Mouse (Mus musculus) bone marrow, adult 2 months (tissue): ENCODE measurements around the gene Vav3. TPM values are rescaled to one million over a fixed set of nuclear protein-coding genes. Genes with fewer than 3 reads are reported as not detected.

Source experiments
- H3K27ac ChIP-seq: fragments of 200-500 bp; 2 replicates; pipeline ENCODE4 v1.5.1; 2012; ENCODE audit warnings: low read depth, mild to moderate bottlenecking, control low read depth, inconsistent platforms, low read length; ENCODE audit not compliant: control insufficient read depth, poor library complexity, insufficient read depth
- H3K4me1 ChIP-seq: fragments of 200-500 bp; 2 replicates; pipeline ENCODE4 v1.6.1; 2011; ENCODE audit warnings: low read length; ENCODE audit not compliant: control insufficient read depth, insufficient read depth
- H3K4me3 ChIP-seq: fragments of 200-500 bp; replicated peaks from 2 replicates; pipeline ENCODE3; 2011; ENCODE audit warnings: mild to moderate bottlenecking, low read depth, low read length, control low read depth; ENCODE audit not compliant: control insufficient read depth
- CTCF ChIP-seq: fragments of 200-500 bp; IDR thresholded peaks from 2 replicates; pipeline ENCODE4 v1.5.1; 2011; ENCODE audit warnings: low read length, control low read depth; ENCODE audit not compliant: control insufficient read depth, insufficient read depth
- POLR2A ChIP-seq: fragments of 200-500 bp; IDR thresholded peaks from 2 replicates; pipeline ENCODE4 v1.6.1; 2011; ENCODE audit warnings: low read depth, mild to moderate bottlenecking, control low read depth, low read length, borderline replicate concordance; ENCODE audit not compliant: control insufficient read depth
- WGBS: fragments of 180-500 bp; shearing (Covaris S2); methylation state at CpG from one replicate; pipeline ENCODE4 v1.1.7; 2018; 5-methylcytosine and 5-hydroxymethylcytosine counted together
- polyA plus RNA-seq: library from polyadenylated mRNA; stranded (reverse); fragments of >200 nt; gene quantifications from 2 replicates; pipeline ENCODE4 v1.2.4, GENCODE M21; 2011; ENCODE audit warnings: low replicate concordance; ENCODE audit not compliant: missing spikeins, insufficient read depth, insufficient read length

The Vav3 gene
- polyA plus RNA-seq, 1 experiment = 12.7 TPM

GRCm38 (mm10) chr3:109463684-109464083, 123.2 kb downstream of the Vav3 start:
- Histone ChIP-seq H3K27ac (no peak overlapping the region), H3K4me3 (no peak overlapping the region), H3K4me1 (peaks cover 4% of the 10 kb centered on the region)
- TF ChIP-seq CTCF (no peak), POLR2A (no peak)
- WGBS = 34% methylated on average over 6 of the region's 6 CpGs

GRCm38 (mm10) chr3:109464600-109464999, 124.1 kb downstream of the Vav3 start:
- H3K4me3 ChIP-seq = no peak overlapping the region
- H3K27ac ChIP-seq = no peak overlapping the region
- TF ChIP-seq POLR2A (no peak), CTCF (no peak)
- peaks cover 4% of the 10 kb centered on the region for H3K4me1 ChIP-seq
- WGBS = 26% methylated on average over 8 of the region's 8 CpGs

GRCm38 (mm10) chr3:109466541-109466940, 126.1 kb downstream of the Vav3 start:
- TF ChIP-seq POLR2A (no peak), CTCF (no peak)
- H3K27ac ChIP-seq = no peak overlapping the region
- peaks cover 4% of the 10 kb centered on the region for H3K4me1 ChIP-seq
- no peak overlapping the region for H3K4me3 ChIP-seq

DNA sequence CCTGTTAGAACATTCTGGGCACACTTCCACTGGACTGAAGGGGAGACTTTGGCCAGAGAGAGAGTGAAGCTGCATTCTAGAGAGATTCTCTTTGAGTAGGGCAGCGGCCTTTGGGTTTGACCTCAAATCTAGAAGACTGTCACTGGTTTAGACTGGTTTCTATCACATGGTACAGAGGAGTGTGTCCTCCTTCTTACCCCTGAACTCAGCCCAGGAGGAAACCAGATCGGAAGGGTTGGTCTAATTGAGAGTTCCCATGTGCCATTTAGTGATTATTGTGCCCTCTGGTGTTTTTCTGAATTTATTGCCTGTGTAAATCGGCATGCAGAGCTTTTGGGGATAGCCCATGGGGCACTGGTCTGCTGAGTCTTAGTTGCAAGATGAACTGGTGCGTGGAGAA, 126.8 kb downstream of the Vav3 start:
- H3K27ac ChIP-seq = no peak overlapping the region
- TF ChIP-seq CTCF (no peak), POLR2A (no peak)
- 21% methylated on average over 4 of the region's 4 CpGs for WGBS
- peaks cover 4% of the 10 kb centered on the region for H3K4me1 ChIP-seq
- no peak overlapping the region for H3K4me3 ChIP-seq

DNA sequence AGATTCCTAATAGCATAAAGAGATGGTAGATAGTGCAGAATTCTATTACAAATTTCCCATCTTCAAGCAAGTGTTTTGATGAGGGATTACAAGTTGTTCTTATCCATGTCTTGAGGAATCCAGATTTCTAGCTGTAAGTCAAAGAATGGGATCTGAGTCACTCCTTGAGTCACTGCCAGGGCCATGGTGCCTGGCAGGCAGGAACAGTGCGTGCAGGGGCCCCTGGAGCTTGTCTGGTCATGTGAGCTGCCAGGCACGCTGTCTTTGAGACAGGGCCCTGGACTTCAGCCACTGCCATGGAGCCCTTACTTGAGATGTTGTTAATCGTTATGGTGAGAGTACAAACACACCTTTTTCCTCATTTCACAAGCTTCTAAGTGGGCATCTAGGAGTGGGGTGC, 129.0 kb downstream of the Vav3 start:
- TF ChIP-seq CTCF (no peak), POLR2A (no peak)
- Histone ChIP-seq H3K4me1 (peaks cover 1% of the 10 kb centered on the region; the same call in 1 of the 2 replicates), H3K27ac (no peak overlapping the region), H3K4me3 (no peak overlapping the region)
- 63% methylated on average over 3 of the region's 3 CpGs for WGBS

DNA sequence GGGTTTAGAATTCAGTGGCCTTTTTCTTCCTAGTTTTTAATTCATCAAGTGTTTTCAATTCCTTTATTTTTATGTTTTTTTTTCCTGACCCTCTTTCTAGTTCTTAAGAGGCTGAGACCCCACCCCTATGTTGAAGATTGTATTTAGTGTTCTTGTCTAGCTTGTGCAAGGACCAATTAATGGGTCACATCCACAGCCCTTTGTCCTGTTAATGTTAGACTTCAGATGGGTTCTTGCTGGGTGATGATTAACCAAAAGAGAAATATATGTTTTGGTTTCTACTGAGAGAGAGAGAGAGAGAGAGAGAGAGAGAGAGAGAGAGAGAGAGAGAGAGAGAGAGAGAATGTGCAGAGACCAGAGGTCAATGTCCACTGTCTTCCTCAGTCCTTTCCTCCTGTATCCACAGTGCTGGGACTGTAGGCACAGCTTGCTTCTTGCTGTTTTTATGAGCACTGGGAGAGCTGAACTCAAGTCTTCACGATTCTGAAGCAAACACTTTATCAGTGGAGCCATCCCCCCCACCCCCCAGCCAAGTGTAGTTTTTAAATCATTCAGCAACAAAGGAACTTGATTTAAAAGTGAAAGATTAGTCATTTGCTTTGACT, 130.3 kb downstream of the Vav3 start:
- Histone ChIP-seq H3K27ac (no peak overlapping the region), H3K4me1 (peaks cover under 1% of the 10 kb centered on the region; the same call in 1 of the 2 replicates), H3K4me3 (no peak overlapping the region)
- 79% methylated on average over 1 of the region's 1 CpGs for WGBS
- no peak for TF ChIP-seq CTCF
- no peak for TF ChIP-seq POLR2A

DNA sequence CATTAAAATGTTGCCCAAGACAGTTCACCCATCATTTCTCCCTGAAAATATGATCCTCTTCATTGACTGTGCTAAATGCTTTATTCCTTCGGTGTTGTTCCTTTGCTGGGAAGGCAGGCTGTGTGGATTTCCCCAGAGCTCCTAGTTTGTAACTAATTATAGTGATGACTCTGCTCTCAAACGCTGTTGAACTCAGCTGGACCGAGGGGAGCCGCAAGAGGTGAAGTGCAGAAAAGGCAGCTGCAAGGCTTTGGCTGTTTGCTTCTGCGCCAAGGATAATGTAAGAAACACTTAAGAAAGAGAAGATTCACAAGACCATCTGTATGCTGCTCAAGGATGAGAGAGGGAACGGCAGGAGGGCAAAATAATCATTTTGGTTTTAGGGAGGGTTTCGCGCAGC, 136.1 kb downstream of the Vav3 start:
- Histone ChIP-seq H3K4me3 (no peak overlapping the region), H3K27ac (no peak overlapping the region), H3K4me1 (peaks cover 3% of the 10 kb centered on the region; the same call in 1 of the 2 replicates)
- TF ChIP-seq POLR2A (no peak), CTCF (no peak)
- WGBS = 70% methylated on average over 8 of the region's 8 CpGs

DNA sequence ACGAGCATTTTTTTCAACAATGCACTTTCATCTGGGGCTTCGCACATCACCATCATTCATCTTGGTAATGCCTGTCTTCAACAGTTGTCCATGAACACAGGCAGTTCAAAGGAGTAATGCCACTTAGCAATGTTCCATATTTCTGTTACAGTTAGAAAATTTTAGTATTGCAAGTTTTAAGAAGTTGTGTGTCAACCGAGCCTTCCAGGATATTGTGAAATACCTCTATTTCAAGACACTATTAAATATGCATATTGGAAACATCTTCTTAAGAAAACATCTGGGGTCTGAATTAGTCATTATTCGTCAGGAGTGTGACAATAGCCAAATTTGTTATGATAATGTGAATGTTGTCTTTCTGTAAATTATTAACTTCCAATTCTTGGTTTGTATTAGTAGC, 137.8 kb downstream of the Vav3 start:
- no peak overlapping the region for H3K4me3 ChIP-seq
- WGBS = 30% methylated on average over 4 of the region's 4 CpGs
- H3K4me1 ChIP-seq = peaks cover 3% of the 10 kb centered on the region; the same call in 1 of the 2 replicates
- no peak overlapping the region for H3K27ac ChIP-seq
- TF ChIP-seq CTCF = no peak
- no peak for TF ChIP-seq POLR2A

- TF ChIP-seq CTCF = no peak
- TF ChIP-seq POLR2A = no peak
- Histone ChIP-seq H3K4me1 (peaks cover 3% of the 10 kb centered on the region; the same call in 1 of the 2 replicates), H3K4me3 (no peak overlapping the region), H3K27ac (no peak overlapping the region)
- 52% methylated on average over 2 of the region's 2 CpGs for WGBS
Measured at GRCm38 (mm10) chr3:109480625-109481024, 140.2 kb downstream of the Vav3 start.
